Mouse (Mus musculus): ENCODE measurements around the gene Fam214b.

GRCm38 (mm10) chr4:43018156-43018555, 27.9 kb downstream of the Fam214b start:
- TF ChIP-seq POLR2A (IDR thresholded peaks at IDR 0.05; ENCODE audit: borderline replicate concordance, low read depth, low read length) = no peak
- no peak for TF ChIP-seq CTCF (IDR thresholded peaks at IDR 0.05; ENCODE audit: low read depth, low read length)

Data from bone marrow macrophage, adult 2 months (primary cell).